Mouse (Mus musculus): ENCODE measurements around the gene Qars. TPM values are rescaled to one million over a fixed set of nuclear protein-coding genes. Genes with fewer than 3 reads are reported as not detected.
A peak's percentile ranks its signal among the peaks of the same experiment; 100 is the strongest.

Qars gene
- polyA plus RNA-seq, 2 experiments from 2014 or later = 132 to 223 TPM

DNA sequence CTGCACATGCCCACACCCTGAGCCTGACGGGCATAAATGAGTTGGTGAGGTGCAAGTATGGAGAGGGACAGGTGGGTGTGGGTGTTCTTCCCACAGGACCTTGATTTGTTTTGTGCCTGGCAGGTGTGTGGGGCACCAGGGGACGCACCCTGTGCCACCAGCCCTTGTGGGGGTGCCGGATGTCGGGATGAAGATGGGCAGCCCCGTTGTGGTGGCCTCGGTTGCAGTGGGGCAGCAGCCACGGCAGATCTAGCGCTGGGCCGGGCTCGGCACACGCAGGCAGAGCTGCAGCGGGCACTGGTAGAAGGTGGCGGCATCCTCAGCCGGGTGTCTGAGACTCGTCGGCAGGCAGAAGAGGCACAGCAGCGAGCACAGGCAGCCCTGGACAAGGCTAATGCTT lies 19.1 kb upstream of the Qars start:
- no peak for ATAC-seq

DNA sequence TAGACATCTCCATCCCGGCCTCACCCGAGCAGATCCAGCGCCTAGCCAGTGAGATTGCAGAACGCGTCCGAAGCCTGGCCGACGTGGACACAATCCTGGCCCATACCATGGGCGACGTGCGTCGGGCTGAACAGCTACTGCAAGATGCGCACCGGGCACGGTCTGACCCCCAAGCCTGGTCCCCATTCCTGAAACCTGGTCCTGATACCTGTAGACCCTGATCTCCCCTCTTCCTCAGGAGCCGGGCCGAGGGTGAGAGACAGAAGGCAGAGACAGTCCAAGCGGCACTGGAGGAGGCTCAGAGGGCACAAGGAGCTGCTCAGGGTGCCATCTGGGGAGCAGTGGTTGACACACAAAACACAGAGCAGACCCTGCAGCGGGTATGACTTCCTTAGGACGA lies 18.3 kb upstream of the Qars start:
- ATAC-seq = no peak

DNA sequence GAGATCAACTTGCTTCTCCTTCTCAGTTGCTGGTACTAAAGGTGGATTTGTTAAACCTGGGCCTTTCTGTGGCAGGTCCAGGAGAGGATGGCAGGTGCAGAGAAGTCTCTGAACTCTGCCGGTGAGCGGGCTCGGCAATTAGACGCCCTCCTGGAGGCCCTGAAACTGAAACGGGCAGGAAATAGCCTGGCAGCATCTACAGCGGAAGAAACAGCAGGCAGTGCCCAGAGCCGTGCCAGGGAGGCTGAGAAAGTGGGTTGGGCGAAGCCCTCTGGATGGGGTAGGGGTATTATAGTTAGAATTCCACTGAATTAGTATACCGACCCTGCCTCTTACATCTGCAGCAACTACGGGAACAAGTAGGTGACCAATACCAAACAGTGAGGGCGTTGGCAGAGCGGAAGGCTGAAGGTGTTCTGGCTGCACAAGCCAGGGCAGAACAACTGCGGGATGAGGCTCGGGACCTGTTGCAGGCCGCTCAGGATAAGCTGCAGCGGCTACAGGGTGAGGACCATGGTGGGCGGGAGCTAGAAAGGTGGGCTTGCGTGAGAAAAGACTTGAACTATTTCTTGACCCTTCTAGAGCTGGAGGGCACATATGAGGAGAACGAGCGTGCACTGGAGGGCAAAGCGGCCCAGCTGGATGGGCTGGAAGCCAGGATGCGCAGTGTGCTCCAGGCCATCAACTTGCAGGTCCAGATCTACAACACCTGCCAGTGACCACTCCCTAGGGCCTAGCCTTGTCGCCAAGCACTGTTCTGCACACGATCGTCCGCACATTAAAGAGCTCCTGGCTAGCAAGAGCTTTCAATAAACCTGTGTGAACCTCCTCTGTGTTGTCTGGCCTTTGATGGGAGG lies 17.6 kb upstream of the Qars start:
- ATAC-seq = peak; percentile 18

DNA sequence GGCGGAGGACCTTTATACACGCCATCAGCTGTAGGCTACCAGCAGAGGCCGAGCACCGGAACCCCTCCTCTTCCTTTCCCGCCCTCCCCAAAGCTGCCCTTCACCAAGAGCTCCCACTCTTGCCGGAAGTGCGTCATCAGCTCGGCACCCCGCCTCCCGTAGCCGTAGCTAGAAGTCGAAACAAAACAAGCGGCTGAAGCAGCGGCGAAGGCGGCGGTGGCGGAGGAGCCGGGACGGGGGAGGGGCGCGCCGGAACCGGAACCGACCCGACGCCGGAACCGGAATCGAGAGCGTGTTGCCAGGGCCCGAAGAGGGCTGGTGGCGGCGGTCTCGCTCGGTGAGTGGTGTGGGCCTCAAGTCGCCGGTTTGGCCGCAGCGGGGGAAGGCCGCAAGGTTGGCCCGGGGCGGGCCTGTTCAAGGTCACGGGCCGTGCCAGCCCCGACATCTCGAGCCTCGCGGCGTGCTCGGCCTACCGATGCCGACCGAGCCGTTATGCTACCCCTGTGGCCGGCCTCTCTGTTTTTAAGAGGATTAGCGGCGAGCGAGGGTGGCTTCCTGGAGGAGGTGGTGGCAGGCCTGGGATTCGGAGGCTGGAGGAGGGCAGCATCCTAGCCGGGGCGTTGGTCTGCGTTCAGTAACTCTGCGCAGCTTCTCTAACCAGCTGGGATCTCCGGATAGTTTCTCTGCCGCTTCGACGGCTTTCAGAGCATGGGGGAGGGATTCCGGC lies 16.8 kb upstream of the Qars start, which contains the start of gene Usp19:
Usp19 (plus strand) TSS at position 44 of the 727 bp plus-strand sequence.
- ATAC-seq = peak; percentile 92

DNA sequence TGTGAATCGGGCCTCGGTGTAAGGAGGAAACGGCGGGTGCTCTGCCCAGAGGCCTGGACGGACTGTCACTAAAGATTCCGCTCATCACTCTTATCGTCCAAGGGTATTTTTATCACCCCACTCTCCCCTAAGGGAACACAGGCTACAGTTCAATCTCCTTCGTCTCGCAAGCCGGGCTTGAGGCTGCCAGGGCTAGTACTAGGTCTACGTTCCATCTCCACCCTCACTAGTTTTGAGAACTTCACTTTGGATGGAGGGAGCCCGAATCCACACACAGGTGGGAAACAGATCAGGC lies 16.3 kb upstream of the Qars start:
- ATAC-seq = no peak

DNA sequence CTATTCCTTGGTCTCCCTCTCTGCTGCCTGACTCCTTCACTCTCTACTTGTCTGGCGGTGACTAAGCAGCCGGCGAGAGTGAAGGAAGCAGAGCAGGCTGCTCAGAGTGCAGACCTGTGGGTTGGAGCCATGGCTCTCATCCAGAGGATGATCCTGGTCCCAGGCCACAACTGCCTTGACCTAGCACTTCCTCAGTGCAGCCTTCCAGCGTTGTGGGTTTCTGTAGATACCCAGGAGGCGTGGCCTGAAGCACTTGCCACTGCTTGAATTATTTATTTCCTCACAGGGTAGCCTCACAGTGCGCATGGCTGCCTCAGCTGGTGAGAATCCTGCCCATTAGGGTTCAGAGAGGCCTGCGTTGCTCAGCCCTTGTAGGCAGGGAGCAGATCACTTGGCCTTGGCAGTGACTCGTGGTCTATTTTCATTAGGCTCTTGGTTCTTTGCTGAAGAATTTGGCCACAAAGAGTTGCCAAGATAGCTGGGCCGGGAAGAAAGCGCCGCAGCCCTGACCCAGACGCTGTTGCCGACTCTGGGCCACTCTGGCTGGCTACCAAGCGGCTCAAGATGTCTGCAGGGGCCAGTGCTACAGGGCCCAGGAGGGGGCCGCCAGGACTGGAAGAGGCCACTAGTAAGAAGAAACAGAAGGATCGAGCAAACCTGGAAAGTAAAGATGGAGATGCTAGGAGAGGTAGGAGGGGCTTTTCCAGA lies 15.3 kb upstream of the Qars start:
- no peak for ATAC-seq

DNA sequence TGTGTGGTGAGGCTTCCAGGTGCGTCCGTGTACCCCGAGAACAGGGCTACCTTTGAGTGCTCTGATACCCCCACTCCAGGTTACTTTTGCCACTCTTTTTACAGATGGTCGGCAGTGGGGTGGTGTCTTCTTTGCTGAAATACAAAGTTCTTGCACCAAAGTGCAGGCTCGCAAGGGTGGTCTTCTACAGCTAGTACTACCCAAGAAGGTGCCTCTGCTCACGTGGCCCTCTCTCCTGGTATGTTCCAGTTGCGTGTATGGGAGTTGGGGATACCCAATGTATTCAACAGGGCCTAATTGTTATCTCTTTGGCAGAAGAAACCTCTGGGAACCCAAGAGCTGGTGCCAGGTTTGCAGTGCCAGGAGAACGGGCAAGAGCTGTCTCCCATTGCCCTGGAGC lies 14.3 kb upstream of the Qars start:
- ATAC-seq = no peak

DNA sequence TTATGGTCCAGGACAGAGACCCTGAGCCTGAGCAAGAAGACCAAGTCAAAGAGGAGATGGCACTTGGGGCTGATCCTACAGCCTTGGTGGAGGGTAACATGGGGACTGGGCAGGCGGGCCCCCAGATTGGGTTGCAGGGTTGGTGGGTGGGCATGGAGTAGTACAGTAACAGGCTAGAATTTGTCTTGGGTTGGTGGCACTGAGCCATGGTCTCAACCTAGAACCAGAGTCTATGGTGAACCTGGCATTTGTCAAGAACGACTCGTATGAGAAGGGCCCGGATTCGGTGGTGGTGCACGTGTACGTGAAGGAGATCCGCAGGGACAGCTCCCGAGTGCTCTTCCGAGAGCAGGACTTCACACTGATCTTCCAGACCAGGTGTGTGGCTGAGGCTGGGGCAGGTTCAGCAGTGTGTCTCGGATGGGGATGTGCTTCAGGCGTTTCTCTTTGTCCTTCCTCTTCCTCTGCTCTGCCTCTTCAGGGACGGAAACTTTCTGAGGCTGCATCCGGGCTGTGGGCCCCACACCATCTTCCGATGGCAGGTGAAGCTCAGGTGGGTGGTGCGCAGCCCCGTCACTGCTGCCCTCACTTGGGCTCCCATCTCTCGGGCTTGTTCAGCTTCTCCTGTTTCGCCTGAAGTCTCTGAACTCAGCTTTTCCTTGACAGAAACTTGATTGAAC lies 13.2 kb upstream of the Qars start:
- ATAC-seq = no peak

DNA sequence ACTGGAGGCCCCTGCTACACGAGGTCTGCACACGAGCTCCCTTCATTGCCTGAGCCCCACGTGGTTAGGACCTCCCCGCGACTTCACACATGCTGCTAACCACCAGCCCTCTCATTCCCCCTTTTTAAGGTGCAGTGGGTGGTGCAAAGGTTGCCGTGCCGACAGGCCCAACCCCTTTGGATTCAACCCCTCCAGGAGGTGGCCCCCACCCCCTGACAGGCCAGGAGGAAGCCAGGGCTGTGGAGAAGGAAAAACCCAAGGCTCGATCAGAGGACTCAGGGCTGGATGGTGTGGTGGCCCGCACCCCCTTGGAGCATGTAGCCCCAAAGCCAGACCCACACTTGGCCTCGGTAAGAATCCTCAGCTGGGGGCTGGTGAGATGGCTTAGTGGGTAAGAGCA lies 12.6 kb upstream of the Qars start:
- ATAC-seq = no peak

DNA sequence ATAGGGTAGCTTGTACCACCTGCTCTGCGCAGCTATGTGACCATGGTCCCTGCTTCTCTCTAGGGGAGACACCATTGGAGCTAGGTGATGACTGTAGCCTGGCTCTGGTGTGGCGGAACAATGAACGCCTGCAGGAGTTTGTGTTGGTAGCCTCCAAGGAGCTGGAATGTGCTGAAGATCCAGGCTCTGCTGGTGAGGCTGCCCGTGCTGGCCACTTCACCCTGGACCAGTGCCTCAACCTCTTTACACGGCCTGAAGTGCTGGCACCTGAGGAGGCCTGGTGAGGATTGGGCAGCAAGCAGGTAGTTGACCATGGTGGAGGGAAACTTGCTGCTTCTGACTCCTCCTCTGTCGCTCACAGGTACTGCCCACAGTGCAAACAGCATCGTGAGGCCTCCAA lies 8.3 kb upstream of the Qars start:
- no peak for ATAC-seq

DNA sequence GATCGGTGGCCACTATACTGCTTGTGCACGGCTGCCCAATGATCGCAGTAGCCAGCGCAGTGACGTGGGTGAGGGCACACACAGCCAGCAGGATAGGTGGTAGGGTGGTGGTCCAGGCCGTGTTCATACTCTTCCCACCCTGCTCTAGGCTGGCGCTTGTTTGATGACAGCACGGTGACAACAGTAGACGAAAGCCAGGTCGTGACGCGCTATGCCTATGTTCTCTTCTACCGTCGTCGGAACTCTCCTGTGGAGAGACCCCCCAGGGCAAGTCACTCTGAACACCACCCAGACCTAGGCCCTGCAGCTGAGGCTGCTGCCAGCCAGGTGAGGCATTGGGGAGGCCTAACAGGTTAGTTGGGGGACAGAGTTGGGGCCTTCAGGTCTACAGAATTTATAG lies 7.6 kb upstream of the Qars start:
- no peak for ATAC-seq

DNA sequence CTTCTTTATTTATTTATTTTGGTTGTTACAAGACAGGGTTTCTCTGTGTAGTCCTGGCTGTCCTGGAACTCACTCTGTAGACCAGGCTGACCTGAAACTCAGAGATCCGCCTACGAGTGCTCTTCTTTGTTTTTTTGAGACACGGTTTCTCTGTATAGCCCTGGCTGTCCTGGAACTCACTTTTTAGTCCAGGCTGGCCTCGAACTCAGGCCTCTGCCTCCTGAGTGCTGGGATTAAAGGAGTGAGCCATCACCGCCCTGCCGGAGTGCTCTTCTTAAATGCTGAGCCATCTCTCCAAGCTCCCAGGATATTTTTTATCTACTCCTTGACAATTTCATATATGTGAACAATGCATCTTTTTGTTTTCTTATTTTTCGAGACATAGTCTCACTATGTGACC lies 605 bp upstream of the Qars start:
- no peak for ATAC-seq

DNA sequence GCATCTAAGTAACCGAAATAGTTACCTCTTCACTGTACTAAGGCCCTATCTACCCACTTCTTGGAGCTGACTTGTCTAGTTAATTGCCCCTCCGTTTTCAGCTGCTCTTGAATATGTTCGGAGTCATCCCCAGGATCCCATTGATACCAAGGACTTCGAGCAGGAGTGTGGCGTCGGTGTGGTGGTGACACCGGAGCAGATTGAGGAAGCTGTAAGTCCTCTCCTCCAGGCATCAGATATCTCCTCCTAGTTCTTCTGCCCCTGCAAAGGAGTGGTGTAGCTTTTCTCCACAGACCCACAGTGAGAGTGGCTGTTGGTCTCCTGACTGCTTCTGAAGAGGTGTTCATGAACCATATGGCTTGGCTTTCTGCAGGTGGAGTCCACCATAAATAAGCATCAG lies 1.3 kb downstream of the Qars start:
- ATAC-seq = no peak

DNA sequence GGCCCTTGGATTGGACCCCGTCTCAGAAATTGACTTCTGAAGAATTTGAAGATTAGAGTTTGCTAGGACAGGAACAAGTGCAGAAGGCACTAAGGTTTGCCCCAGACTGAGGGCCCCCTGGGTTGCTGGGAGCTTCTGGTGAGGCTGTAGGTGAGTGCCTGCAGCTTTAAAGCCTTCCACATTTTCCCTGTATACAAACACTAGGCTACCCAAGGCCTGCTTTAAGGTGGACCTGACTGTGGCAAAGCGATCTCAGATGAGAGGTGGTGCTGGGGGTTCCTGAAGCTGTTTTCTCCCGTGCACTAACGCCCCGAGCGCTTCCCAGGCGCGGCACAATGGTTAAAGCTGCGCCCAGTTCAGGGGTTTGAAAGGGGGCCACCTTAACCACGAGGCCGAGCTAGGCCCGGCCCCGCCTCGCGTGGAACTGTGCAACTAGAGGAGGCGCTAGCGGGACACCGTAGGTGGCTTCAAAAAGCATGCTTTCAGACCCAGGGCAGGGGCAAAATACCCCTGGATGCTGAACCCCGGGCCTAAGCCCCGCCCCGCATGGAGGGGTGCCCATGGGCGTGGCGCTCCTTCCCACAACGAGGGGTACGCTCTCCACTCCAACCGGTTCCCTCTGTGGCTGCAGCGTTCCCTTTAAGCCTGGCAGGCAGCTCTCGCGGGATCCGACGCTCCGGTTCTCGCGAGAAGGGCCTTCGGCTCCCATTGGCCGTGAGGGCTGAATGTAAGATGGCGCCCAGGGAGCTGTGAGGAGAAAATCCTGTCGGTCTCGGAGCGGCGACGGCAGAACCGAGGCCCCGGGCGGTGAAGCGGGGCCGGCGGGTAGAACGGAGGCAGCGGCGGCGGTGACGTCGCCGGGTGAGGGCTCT lies 9.1 kb downstream of the Qars start, which contains the start of gene Qrich1:
Qrich1 (plus strand) TSS at position 427 of the 872 bp plus-strand sequence.
- ATAC-seq = peak; percentile 94

DNA sequence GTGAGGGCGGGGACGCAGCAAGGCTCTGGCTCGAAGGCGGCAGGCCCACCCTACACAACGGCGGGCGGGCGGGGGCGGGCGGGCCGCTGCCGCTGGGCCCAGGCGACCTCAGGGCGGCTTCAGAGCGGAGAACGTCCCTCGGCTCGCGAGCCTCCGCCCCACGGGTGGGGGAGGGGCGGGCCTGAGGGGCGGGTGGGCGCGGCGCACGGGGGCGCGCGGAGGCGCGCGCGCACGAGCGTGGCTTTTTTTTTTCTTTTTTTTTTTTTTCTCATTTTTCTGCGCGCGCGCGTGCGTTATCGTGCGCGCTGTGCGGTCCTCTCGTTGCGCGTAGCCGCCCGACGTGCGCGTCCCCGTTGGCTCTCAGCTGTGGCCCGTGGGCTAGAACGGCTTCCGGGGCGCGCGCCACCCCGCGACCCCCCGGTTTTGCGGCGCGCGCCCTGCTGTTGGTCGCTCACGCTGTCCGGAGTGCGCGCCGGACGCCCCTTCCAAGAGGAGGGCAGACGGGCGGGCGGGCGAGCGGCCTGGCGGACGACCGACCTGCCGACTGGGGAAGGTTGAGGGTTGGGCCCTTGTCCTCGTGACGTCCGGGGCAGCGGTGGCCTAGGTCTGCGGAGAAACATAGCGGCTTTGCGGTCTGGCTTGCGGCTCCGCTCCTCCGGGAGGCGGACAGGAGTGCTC lies 9.9 kb downstream of the Qars start:
- ATAC-seq = peak; percentile 26

DNA sequence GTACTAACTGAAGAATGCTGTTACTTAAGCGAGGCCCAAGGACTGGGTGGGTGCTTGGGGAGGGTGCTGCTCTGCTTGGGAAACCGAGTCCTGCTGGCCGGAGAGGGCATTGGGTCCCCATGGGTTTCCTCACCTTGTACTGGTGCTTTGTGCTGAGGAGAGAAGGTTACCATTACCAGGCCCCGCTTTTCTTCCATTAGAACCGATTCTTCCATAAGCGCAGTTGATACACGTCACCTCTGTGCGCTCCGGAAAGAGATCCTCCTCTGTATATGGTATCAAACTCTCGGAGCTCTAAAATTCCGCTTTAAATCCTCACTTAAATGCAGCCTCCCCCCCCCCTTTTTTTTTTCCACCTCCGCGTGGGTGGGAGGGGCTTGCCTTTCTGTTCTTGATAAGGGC lies 10.4 kb downstream of the Qars start:
- peak; percentile 51 for ATAC-seq

DNA sequence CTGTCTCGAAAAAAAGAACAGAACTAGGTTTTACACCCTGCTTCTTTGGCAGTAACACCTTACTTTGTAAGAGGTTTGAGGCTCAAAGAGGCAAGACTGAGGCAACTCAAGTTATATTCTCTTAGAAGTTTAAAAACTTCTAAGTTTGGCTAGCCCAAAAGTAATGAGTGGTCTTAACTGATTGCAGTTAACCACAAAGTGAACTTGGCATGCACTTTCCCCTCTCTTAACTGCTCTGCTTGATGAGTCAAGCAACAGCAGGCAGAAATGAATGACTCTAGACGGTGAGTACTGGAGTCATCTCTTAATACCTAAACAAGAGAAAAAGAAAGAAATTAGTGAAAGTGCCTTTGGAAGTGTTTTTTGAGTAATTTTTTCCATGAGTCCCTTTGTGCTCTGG lies 14.1 kb downstream of the Qars start:
- no peak for ATAC-seq

DNA sequence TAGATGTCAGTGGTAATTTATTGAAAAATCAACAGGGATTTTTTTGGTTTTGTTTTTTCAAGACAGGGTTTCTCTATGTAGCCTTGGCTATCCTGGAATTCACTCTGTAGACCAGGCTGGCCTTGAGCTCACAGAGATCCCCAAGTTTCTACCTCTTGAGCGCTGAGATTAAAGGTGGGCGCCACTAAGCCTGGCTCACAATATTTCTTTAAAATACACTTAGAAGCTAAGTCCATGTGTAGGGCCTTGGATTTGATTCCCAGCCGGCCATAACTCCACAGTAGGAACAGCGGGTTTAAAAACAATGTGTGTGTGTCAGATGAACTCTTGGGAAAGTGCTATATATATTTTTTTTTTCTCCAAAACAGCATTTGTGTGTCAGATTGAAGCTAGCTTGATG lies 15.8 kb downstream of the Qars start:
- ATAC-seq = no peak

DNA sequence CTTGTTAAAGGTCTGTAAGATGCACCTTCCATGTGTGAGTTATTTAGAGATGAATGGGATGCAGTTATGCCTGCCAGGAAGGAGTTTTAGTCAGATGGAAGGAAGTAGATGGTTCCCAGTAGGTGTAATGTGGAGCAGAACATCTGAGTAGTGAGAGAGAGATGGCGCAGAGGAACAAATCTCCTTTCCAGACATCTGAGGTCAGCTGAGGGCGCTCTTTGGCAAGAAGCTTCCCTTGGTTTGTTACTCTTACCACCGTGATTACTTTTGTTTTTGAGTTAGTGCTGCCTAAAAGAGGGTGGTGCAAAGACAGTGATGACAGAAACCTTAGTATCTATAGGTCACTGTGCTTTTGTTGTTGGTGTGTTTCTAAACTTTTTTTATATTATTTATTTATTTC lies 17.9 kb downstream of the Qars start:
- no peak for ATAC-seq

DNA sequence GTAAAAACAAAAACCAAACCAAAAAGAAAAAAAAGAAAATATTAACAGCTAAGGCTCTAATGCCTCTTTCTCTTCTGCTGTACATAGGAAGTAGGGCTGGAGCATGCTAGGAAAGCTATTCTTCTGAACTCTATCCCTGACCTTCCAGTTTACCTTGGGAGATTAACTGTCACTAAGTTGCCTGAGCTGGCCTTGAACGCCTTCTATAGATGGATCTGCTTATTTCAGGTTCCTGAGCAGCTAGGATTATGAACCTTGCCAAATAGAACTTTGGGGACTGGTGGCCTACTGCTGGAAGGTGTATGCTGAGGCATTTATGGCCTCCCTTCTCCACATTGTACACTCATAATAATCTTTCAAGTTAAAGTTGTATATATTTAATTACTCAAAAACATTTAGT lies 23.4 kb downstream of the Qars start:
- ATAC-seq = no peak

DNA sequence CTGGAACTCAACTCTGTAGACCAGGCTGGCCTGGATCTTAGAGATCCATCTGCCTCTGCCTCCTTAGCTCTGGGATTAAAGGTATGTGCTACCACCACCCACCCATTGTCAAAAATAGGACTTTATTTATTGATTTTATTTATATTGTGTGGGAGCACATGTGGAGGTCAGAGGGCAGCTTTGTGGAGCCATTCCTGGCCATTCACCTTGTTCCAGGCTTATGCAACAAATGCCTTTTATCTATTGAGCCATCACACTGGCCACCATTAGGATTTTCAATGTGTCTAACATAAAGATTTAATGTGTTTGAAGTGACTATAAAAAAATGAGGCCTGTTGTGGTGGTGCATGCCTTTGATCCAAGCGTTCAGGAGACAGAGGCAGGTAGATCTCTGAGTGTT lies 24.0 kb downstream of the Qars start:
- no peak for ATAC-seq
